Mouse (Mus musculus) olfactory bulb, adult 2 months (tissue): ENCODE data around the gene Tex21. TPM values are rescaled to one million over a fixed set of nuclear protein-coding genes. Genes with fewer than 3 reads are reported as not detected.
A peak's percentile ranks its signal among the peaks of the same experiment; 100 is the strongest.

Source experiments
- H3K27ac ChIP-seq: fragments of 200-500 bp; 2 replicates; pipeline ENCODE4 v1.5.1; 2012; ENCODE audit warnings: low read depth, low read length; ENCODE audit not compliant: insufficient read depth
- H3K4me1 ChIP-seq: fragments of 200-500 bp; 2 replicates; pipeline ENCODE4 v1.6.1; 2012; ENCODE audit warnings: low read length; ENCODE audit not compliant: control insufficient read depth, insufficient read depth
- H3K4me3 ChIP-seq: fragments of 200-500 bp; 2 replicates; pipeline ENCODE4 v1.5.1; 2012; ENCODE audit warnings: mild to moderate bottlenecking, low read depth, low read length, moderate library complexity; ENCODE audit not compliant: insufficient read depth
- CTCF ChIP-seq: fragments of 200-500 bp; IDR thresholded peaks from 2 replicates; pipeline ENCODE4 v1.5.1; 2012; ENCODE audit warnings: low read depth, mild to moderate bottlenecking, low read length, moderate library complexity; ENCODE audit not compliant: insufficient read depth
- POLR2A ChIP-seq: fragments of 200-500 bp; IDR thresholded peaks from 2 replicates; pipeline ENCODE4 v1.6.1; 2012; ENCODE audit warnings: mild to moderate bottlenecking, low read depth, low read length, moderate library complexity; ENCODE audit not compliant: insufficient read depth
- WGBS: fragments of 180-500 bp; shearing (Covaris S2); methylation state at CpG from one replicate; pipeline ENCODE4 v1.1.7; 2018; 5-methylcytosine and 5-hydroxymethylcytosine counted together
- polyA plus RNA-seq: library from polyadenylated mRNA; stranded (reverse); fragments of >200 nt; gene quantifications from 2 replicates; pipeline ENCODE4 v1.2.4, GENCODE M21; 2012; ENCODE audit warnings: low replicate concordance; ENCODE audit not compliant: missing spikeins, insufficient read depth, insufficient read length

The Tex21 gene
- polyA plus RNA-seq, 1 experiment, result not detected

- Histone ChIP-seq H3K27ac (no peak overlapping the region), H3K4me3 (no peak overlapping the region), H3K4me1 (peaks cover 5% of the 10 kb centered on the region)
- no peak for TF ChIP-seq POLR2A
- WGBS, result 74% methylated on average over 1 of the region's 1 CpGs
Observed at GRCm38 (mm10) chr12:76263876-76264275, 17.3 kb upstream of the Tex21 start.

DNA sequence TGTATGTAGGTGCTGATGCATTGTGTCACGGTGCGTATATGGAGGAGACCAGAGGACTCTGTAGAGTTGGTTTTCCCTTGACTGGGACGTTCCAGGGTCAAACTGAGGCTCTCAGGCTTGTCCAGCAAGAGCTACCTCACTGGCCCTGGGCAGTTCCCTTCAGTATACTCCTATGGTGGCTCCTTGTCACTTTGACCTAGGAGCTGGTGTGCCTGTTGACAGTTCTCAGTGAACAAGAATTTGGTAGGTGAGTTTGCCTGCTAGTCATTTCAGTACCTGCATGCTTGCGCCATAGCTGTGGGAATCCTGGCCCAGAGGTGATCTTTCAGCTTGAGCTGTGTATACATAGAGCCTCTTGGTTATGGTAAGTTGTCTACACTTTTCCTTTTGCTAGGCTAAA is 16.4 kb upstream of the Tex21 start:
- no peak overlapping the region for H3K4me3 ChIP-seq
- H3K27ac ChIP-seq, result no peak overlapping the region
- WGBS, result 98% methylated on average over 4 of the region's 4 CpGs
- TF ChIP-seq POLR2A (no peak), CTCF (no peak)
- H3K4me1 ChIP-seq, result peaks cover 5% of the 10 kb centered on the region

- TF ChIP-seq POLR2A (no peak), CTCF (no peak)
- 93% methylated on average over 4 of the region's 4 CpGs for WGBS
- Histone ChIP-seq H3K27ac (no peak overlapping the region), H3K4me3 (no peak overlapping the region), H3K4me1 (peaks cover 5% of the 10 kb centered on the region)
Observed at GRCm38 (mm10) chr12:76261556-76261955, 15.0 kb upstream of the Tex21 start.

- 92% methylated on average over 3 of the region's 3 CpGs for WGBS
- no peak overlapping the region for H3K4me3 ChIP-seq
- TF ChIP-seq POLR2A (no peak), CTCF (no peak)
- H3K27ac ChIP-seq, result no peak overlapping the region
- peaks cover 10% of the 10 kb centered on the region for H3K4me1 ChIP-seq
Observed at GRCm38 (mm10) chr12:76260673-76261072, 14.1 kb upstream of the Tex21 start.

GRCm38 (mm10) chr12:76256114-76256843 is 9.7 kb upstream of the Tex21 start:
- 15% methylated on average over 17 of the region's 17 CpGs for WGBS
- no peak overlapping the region for H3K27ac ChIP-seq
- H3K4me1 ChIP-seq, result peaks cover 5% of the 10 kb centered on the region
- TF ChIP-seq CTCF, result no peak
- no peak for TF ChIP-seq POLR2A
- H3K4me3 ChIP-seq, result peak overlapping the region; percentile 78

DNA sequence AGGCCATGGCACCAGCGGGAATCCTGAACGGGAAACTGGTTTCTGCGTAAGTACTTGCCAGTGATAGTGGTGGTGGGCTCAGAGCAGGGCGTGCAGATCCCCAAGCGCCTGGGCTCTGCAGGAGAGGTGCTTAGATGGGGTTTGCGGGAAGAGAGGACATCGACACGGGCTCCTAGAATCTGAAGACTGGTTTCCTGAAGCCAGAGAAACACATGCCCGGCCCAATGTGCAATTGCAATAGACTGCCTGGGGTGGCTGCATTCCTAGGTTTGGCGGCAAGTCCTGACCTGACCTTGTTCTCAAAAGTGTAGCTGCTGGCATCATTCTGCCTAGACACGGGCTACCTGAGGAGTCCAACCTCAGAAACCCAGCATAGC is 8.9 kb upstream of the Tex21 start:
- 0 out of 2 replicates have a peak overlapping the region, but pooled peaks have one; percentile 15 for H3K27ac ChIP-seq
- TF ChIP-seq CTCF (no peak), POLR2A (no peak)

GRCm38 (mm10) chr12:76254725-76255498 is 8.4 kb upstream of the Tex21 start, which contains the start of gene Mthfd1:
Gene Mthfd1, plus strand, starts transcription at chr12:76255298.
- peak within 1 kb of the TSS; percentile 65; the same call in 1 of the 2 replicates for H3K27ac ChIP-seq
- peak within 1 kb of the TSS; percentile 78 for H3K4me3 ChIP-seq
- H3K4me1 ChIP-seq, result peaks cover 5% of the 10 kb centered on the region
- 1% methylated on average over 43 of the region's 43 CpGs for WGBS
- TF ChIP-seq POLR2A, result peak; percentile 45; the same call in 1 of the 2 replicates
- no peak for TF ChIP-seq CTCF

More for the DNA sequence above, 8.9 kb upstream of the Tex21 start:
- peak overlapping the region; percentile 78 for H3K4me3 ChIP-seq
- WGBS, result under 1% methylated on average over 11 of the region's 11 CpGs
- peaks cover 5% of the 10 kb centered on the region for H3K4me1 ChIP-seq

DNA sequence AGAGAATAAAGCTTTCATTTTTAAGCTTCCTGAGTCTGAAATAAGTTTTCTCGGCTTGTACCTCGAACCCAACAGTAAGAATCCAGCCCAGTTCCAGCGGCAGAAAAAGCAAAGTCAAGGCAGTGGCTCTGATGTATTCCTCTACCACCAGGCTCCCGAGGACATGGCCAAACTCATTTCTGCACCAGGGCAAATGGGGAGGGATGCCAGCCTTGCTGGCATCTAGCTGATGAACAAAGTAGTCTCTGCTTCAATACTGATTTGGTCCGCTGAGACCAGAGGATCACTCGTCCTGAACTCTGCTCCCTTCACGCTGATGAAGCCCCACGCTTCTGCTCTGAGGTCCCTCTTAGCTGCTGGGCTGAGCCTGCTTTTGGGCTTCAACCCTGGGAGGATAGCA is 7.4 kb upstream of the Tex21 start:
- H3K4me1 ChIP-seq, result peaks cover 5% of the 10 kb centered on the region
- H3K4me3 ChIP-seq, result no peak overlapping the region
- WGBS, result 64% methylated on average over 8 of the region's 8 CpGs
- TF ChIP-seq CTCF, result no peak
- no peak for TF ChIP-seq POLR2A
- H3K27ac ChIP-seq, result no peak overlapping the region

DNA sequence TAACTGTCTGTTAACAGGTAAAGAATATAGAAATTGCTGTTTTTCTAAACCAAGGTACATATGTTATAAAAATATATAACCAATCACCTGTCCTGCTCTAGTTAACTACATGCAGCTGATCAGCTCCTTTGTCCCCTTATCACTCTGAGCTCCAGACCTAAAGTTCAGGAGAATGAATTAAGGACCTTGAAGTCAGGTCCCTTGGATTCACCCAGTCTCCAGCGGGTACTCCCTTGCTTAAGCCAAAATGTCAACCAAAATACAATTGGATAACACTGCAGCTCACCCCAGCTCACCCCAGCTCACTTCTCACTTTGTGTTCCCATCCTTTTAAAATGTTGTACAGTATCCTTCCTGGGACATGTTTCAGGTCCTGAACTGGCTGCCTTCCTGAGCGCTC is 7.0 kb upstream of the Tex21 start:
- H3K4me3 ChIP-seq, result no peak overlapping the region
- peaks cover 5% of the 10 kb centered on the region for H3K4me1 ChIP-seq
- no peak for TF ChIP-seq POLR2A
- WGBS, result 81% methylated on average over 2 of the region's 2 CpGs
- no peak overlapping the region for H3K27ac ChIP-seq
